Mouse (Mus musculus): ENCODE data around the gene Ttbk2. TPM values are rescaled to one million over a fixed set of nuclear protein-coding genes. Genes with fewer than 3 reads are reported as not detected.

The Ttbk2 gene
- total RNA-seq, 2 experiments from 2014 or later: 17.1 to 17.4 TPM

Other genes with a start within 250 kb of the Ttbk2 start
- 10 to 100 TPM; 10.9 to 11.0 TPM for gene Haus2, start 241.2 kb downstream of the Ttbk2 start, total RNA-seq (2021)
- 10 to 100 TPM; 11.5 to 13.9 TPM for gene Lrrc57, start 241.1 kb downstream of the Ttbk2 start, total RNA-seq (2021)
- gene Stard9, start 221.5 kb downstream of the Ttbk2 start, total RNA-seq (2021): 10 to 100 TPM; 25.6 to 30.7 TPM
- gene Cdan1, start 476 bp downstream of the Ttbk2 start, total RNA-seq (2021): 10 to 100 TPM; 11.0 to 13.1 TPM
- gene Ubr1, start 120.1 kb upstream of the Ttbk2 start, total RNA-seq (2021): 10 to 100 TPM; 21.6 to 22.3 TPM
- 1 to 10 TPM; 2.4 to 2.5 TPM for gene Tmem62, start 126.4 kb upstream of the Ttbk2 start, total RNA-seq (2021)
- gene Ccndbp1, start 157.8 kb upstream of the Ttbk2 start, total RNA-seq (2021): 10 to 100 TPM; 22.2 to 22.4 TPM
- under 1 TPM; 0.52 to 0.57 TPM for gene Epb42, start 186.5 kb upstream of the Ttbk2 start, total RNA-seq (2021)
- gene Tgm5, start 235.2 kb upstream of the Ttbk2 start, total RNA-seq (2021): under 1 TPM in 1 of 2 experiments, not detected in 1; 0.17 TPM

All from gastrocnemius, postnatal 4 days (tissue).